Mouse (Mus musculus): ENCODE measurements at regions not wholly inside any gene's neighbourhood (a gene's known extent, or its start where the extent isn't known, plus 50 kb on each side); places are given as distances from the start of the nearest gene placed in this dataset.

GRCm38 (mm10) chr13:97394756-97395454 lies 154.0 kb downstream of the Enc1 start:
- DNase-seq (ENCODE audit: low spot score in 2 of 2): no peak

DNA sequence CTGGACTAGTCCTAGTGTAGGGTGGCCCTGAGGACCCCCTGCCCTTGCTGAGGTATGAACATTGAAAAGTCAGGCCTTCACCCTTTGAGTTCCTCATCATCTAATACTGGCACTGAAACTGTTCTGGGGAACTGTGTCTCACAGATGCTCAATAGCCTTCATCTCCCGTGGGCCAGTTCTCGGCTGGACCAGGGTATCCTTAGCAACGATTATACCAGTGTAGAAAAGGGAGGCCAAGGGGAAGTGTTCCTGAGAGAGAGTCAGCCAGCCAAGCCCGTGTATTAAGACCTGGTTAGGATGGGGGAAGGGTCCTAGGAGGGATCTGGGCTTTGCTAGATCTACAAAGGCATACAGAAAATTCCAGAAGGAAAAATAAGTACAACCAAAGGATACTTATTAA lies 153.2 kb downstream of the Enc1 start:
- DNase-seq (ENCODE audit: low spot score in 2 of 2): no peak

DNA sequence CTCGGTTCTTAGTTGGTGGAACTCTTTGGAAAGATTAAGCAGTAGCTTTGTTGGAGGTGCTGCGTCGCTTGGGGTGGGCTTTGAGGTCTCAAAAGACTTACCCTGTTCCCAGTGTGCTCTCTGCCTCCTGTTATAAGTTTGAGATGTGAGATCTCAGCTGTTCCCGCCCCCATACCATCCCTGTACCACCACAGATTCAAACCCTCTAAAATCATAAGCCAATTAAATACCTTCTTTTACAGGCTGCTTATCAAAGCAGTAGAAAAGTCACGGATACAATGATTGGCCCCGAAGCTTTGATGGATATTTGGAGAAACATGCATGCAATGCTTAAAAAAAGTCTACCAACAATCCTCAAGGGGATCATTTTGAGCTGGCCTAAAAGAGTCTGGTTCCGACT lies 152.6 kb downstream of the Enc1 start:
- DNase-seq (ENCODE audit: low spot score in 2 of 2): no peak

DNA sequence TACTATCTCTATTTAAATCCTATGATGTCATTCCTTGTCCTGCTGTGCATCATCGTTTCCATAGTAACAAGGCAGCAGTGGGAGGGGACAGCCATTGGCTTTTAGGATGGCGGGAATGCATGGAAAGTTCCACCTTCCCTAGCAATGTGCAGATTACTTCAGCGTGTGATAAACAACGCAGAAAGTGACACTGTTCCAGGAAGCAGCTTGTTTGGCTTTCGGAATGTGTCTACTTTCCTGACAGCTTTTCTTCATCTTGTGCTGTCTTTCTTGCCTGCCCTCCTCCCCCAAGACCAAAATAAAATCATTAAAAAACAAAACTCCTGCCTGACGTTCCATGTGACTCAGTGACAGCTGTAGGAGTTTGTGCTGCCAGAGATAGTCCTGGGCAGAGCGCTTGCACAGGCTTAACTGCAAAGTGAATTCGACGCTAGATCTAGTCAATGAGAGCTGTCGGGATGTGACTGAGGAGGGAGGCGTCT lies 149.6 kb downstream of the Enc1 start:
- DNase-seq (ENCODE audit: low spot score in 2 of 2): no peak

DNA sequence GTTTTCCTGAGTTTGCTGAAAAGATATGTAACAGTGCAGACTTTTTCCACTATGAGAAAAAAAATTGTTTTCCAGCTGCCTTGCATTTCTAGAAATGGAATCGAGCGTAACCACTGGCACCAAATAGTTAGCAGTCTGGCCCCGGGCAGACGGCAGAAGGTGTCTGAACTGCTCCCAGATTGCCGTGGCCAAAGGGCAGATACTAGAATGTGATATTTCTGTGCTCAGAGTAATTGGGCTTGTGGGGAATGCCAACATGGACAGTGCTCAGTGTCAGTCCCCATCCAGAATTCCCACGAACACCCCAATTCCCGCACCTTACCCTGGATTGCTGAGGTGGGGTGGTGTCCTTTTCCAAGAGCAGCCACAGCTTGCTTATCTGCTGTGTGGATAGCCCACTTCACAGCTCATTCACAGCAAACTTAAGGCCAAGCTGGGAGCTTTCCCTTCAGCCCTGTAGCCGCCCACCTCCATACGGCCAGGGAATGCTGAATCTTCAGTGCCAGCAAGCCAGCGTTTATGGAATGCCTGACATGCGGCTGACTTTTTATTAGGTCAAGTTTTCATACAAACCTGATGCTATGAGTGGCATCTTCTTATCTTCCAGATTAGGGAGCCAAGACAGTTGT lies 148.1 kb downstream of the Enc1 start:
- DNase-seq (ENCODE audit: low spot score in 2 of 2): no peak

GRCm38 (mm10) chr13:97386511-97386910 lies 145.6 kb downstream of the Enc1 start:
- no peak for DNase-seq (ENCODE audit: low spot score in 2 of 2)

- DNase-seq (ENCODE audit: low spot score in 2 of 2): no peak
Measured at GRCm38 (mm10) chr13:97385531-97385930, 144.6 kb downstream of the Enc1 start.

DNA sequence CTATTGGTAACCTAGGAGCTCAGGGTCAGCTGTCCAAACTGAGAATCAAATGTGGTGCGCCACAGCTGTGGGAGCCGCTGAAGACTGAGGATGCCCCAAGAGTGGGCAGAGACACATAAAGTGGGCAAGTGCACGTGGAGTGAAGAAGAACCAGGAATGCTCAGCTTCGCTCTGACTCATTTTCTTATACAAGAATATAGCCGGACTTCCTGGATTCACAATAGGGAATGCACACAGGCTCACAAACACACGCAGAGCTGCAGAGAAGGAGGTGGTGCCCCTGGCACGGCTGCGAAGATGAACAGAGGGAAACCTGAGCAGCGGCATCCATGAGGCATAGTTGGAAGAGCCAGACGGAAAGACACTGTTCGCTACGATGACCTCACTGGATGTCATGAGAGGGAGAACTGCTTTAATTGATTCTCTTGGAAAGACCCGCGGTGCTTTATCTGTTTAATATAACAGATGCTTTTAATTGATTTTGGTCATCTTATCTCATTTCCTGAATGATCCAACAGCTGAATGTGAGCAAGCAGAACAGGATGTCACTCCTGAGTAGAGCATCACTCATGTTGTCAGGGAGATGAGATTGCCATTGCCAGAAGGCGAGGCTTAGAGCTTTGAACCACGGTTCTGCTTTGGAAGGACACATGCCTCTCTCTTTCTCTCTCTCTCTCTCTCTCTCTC lies 143.3 kb downstream of the Enc1 start:
- no peak for DNase-seq (ENCODE audit: low spot score in 2 of 2)

DNA sequence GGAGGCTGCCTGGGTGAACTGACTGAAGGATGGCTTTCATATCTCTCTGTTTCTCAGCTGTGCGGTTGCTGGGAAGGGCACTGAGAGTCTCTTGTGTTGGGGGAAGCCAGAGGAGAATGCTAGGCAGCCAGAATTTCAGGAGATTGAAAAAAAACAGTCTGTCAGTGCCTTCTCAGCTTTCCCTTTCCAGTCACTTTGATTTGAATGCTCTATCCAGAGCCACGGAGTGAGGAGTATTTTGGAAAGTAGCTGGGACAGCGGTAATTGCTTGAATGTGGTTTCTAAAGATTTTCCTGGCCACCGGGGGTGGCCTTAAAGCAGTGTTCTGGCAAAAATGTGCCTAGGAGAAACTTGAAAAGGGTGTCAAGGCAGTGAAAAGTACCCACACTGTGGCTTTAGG lies 142.4 kb downstream of the Enc1 start:
- DNase-seq (ENCODE audit: low spot score in 2 of 2): no peak

DNA sequence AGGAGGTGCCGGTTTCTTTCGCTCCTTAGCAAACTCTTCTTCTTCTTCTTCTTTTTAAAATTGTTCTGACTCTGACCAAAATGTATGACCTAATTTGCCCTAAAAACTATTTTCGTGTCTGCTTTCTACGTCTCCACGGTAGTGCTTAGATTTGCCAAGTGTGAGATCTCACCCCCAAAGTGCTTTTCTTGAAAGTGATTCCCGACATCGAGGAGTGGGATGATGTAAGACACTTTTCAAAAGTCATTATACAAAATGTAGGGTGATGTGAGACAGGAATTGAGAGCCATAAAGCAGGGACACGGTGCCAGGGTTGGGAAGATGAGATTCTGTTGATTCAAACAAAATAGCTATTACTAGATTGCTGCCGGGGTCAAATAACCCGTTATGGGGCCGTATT lies 139.5 kb downstream of the Enc1 start:
- no peak for DNase-seq (ENCODE audit: low spot score in 2 of 2)

DNA sequence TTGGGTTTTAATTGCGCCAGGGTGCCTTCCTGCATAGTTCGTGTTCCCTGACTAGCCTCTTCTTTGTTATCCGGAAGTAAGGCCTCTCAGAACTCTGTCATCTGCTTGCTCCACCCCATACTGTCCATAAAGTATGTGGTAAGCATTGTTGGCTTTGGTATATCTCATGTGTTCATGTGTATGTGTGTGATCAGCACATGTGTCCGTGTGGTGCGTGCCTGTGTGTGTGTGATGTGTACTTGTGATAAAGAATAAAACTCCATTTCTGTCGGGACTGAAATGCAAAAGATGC lies 135.3 kb downstream of the Enc1 start:
- DNase-seq (ENCODE audit: low spot score in 2 of 2): no peak

GRCm38 (mm10) chr13:97375501-97376231 lies 134.8 kb downstream of the Enc1 start:
- DNase-seq (ENCODE audit: low spot score in 2 of 2): no peak

GRCm38 (mm10) chr13:97372348-97372747 lies 131.4 kb downstream of the Enc1 start:
- DNase-seq (ENCODE audit: low spot score in 2 of 2): no peak

GRCm38 (mm10) chr13:97371200-97371599 lies 130.3 kb downstream of the Enc1 start:
- DNase-seq (ENCODE audit: low spot score in 2 of 2): no peak

DNA sequence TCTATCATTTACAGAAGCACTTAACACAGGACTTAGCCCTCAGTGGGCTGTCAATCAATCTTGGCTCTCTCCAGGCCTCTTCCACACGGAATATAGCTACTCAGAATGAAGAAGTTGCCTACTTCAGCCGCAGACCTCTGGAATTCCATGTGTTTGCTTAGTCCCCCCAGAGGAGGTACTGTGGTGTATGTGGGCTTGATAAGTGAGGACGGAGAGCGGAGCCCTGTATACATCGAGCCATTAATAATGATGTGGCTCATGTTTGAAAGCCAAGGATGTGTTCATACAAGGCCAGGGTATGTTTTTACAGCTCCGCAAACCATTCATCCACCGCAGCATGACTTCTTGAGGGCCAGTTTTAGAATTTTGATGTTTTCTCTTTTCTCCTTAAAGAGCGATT lies 125.8 kb downstream of the Enc1 start:
- no peak for DNase-seq (ENCODE audit: low spot score in 2 of 2)

GRCm38 (mm10) chr13:97365557-97366244 lies 124.8 kb downstream of the Enc1 start:
- DNase-seq (ENCODE audit: low spot score in 2 of 2): no peak

DNA sequence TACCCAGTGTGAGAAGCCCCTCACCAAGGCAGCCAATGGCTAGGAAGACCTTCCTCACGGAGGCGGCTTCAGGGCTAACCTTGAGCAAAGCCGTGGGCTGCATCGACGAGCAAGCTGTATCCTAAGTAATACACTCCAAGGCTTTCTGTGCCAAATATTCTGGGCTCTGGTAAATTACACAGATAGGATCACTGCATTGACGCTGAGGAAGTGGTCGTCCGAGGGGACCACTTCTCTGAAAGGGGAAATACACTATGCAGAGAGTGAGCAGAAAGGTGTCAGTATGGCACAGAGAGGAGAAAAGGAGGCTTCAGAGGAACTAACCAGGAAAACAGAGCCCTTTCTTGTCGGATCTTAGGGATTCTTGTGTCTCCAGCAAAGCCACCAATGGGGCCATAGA lies 124.1 kb downstream of the Enc1 start:
- no peak for DNase-seq (ENCODE audit: low spot score in 2 of 2)

DNA sequence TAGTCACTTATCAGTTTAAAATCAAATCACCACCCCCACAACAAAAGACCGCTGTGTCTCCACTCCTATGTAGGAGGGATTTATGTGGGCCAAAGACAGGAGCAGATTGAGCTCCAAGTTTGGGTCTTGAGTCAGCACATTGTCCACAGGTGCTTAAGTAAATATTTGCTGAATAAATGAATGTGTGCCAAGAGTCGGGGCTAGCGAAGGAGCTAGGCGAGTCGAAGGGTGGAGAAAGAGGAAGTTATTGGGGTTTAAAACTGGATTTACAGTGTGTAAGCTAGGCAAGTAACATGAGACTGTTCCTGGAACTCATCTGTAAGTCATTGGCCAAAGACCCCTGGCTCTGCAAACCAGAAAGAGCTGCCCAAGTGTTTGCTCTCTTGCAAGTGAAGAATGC lies 122.9 kb downstream of the Enc1 start:
- DNase-seq (ENCODE audit: low spot score in 2 of 2): no peak

DNA sequence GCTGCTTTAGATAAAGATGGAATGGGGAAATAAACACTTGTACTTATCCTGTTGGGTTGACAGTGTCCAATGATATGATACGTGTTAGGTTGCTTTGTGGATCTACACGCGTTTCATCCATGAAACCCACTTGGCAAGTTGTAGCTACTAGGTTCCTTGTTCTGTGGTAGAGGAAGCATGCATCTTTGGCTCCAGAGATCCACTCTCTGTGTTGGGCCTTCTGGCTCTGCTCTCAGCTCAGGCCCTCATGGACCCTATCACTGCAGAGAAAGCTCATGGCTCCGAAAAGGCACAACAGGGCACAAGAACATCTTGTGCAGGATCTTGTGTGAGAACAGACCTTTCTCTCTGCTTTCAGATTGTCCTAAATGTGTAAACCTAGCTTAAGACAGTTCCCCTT lies 122.3 kb downstream of the Enc1 start:
- DNase-seq (ENCODE audit: low spot score in 2 of 2): no peak

DNA sequence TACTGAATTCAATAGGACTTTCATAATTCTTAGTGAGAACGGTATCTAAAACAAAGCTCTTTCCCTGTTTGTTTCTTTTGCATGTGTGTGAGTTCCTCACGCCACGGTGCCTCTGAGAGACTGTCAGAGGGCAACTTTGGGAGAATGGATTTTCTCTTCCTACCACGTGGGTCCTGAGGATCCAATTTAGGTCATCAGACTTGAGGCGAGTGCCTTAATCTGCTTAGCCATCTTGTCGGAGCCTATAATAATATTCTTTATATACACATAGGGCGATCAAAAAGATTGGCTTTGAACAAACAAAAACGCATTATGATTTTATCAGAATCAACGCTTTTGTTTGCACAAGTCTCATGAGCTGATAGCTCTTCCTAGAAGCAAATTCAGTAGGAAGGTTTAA lies 119.6 kb downstream of the Enc1 start:
- no peak for DNase-seq (ENCODE audit: low spot score in 2 of 2)

DNA sequence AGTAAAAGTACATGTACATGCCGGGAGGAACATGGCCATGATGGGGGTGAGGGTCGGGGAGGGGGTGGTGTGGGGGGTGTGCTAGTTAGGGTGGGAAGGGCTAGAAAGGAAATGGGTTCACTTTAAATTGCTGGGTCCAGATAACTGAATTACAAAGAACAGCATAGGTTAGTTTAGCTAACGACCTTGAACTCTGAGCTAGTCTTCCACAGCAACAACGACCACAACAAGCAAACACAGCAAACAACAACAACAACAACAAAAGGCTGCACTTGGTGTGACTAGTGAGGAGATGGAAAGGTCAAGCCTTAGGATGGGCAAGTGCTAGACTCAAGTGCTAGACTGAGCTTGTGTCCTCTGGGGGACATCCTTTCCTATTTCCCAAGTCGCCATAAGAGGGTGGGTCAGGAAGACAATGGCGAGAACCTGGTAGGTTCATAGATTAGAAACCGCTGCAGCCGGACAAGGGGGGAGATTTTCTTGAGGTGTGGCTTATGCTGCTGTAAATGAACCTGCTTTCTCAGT lies 117.9 kb downstream of the Enc1 start:
- no peak for DNase-seq (ENCODE audit: low spot score in 2 of 2)

DNA sequence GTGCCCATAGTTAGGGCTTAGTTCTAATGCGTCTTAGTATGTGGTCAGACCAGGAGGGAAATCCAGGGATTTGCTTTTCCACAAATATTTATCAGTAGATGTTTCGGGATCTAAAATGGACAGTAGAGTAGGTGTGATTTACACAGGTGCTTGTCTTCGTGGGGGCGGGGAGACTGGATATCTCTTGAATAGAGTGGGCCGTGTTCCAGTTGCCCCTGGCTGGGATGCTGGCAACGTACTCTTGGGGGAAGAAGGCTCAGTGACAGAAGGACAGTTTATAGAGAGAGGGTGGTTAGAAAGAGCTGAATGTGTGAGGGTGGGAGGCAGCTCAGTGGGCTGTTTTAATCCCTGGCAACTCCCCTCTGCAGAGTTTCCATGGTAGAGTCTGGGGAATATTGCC lies 117.4 kb downstream of the Enc1 start:
- no peak for DNase-seq (ENCODE audit: low spot score in 2 of 2)

All from spleen, postnatal 10 days (tissue).